Mouse (Mus musculus) fat pad, adult 2 months (tissue): ENCODE measurements around the gene Gm49333.
"Not testable (repeated sequence)": the region's sequence is repeated elsewhere in the genome, so short reads cannot be mapped to it uniquely, and the experiment has no call there.

Source experiments
- DNase-seq: peaks from one replicate; pipeline ENCODE4 v3.0.0-alpha.2; 2011; ENCODE audit warnings: low read depth, low spot score; ENCODE audit errors: extremely low read depth

The Gm49333 gene

GRCm38 (mm10) chr16:20623211-20623610, 11.8 kb downstream of the Gm49333 start:
- DNase-seq, result no peak

GRCm38 (mm10) chr16:20628871-20629391, 17.5 kb downstream of the Gm49333 start:
- DNase-seq, result no peak

- no peak for DNase-seq
These were observed 18.6 kb downstream of the Gm49333 start, which contains the start of gene Ece2 for GRCm38 (mm10) chr16:20629731-20630634. TSS of gene Ece2 (plus strand) at chr16:20629828.

GRCm38 (mm10) chr16:20637410-20637809, 26.0 kb downstream of the Gm49333 start:
- no peak for DNase-seq

- DNase-seq, result no peak
These were observed 27.0 kb downstream of the Gm49333 start for GRCm38 (mm10) chr16:20638367-20638766.

- DNase-seq, result no peak
These were observed 30.8 kb downstream of the Gm49333 start for GRCm38 (mm10) chr16:20642161-20642560.

- DNase-seq, result no peak
These were observed 32.5 kb downstream of the Gm49333 start for GRCm38 (mm10) chr16:20643911-20644310.

GRCm38 (mm10) chr16:20651076-20651946, 39.9 kb downstream of the Gm49333 start, which contains the start of gene Psmd2:
TSS of gene Psmd2 (plus strand) at chr16:20651652.
- no peak for DNase-seq

- no peak for DNase-seq
These were observed 40.5 kb downstream of the Gm49333 start for GRCm38 (mm10) chr16:20651947-20652310.

GRCm38 (mm10) chr16:20653315-20653714, 41.9 kb downstream of the Gm49333 start:
- no peak for DNase-seq

GRCm38 (mm10) chr16:20657661-20658060, 46.3 kb downstream of the Gm49333 start:
- no peak for DNase-seq

GRCm38 (mm10) chr16:20668013-20668412, 56.6 kb downstream of the Gm49333 start, which contains the start of gene Eif4g1:
TSS of gene Eif4g1 (plus strand) at chr16:20668313.
- DNase-seq, result not testable (repeated sequence)

- no peak for DNase-seq
These were observed 58.9 kb downstream of the Gm49333 start for GRCm38 (mm10) chr16:20670291-20670690.

GRCm38 (mm10) chr16:20671886-20672285, 60.5 kb downstream of the Gm49333 start:
- DNase-seq, result no peak

GRCm38 (mm10) chr16:20672500-20672902, 61.1 kb downstream of the Gm49333 start:
- DNase-seq, result no peak

GRCm38 (mm10) chr16:20672965-20673705, 61.7 kb downstream of the Gm49333 start:
- DNase-seq, result no peak

GRCm38 (mm10) chr16:20673706-20674303, 62.4 kb downstream of the Gm49333 start:
- no peak for DNase-seq

GRCm38 (mm10) chr16:20675213-20675612, 63.8 kb downstream of the Gm49333 start:
- no peak for DNase-seq

GRCm38 (mm10) chr16:20676702-20677101, 65.3 kb downstream of the Gm49333 start:
- no peak for DNase-seq

GRCm38 (mm10) chr16:20677380-20677779, 66.0 kb downstream of the Gm49333 start:
- DNase-seq, result no peak
